In genomic region chr12:79620693-79621092, GRCm38 (mm10) we compare ENCODE assay signal across 23 mouse cellular contexts.
DNase-seq lines count a peak whose midpoint lies in the region; ATAC-seq and TF ChIP-seq lines count a peak whose summit lies in the region.
"Had no signal": no experiment of that assay in that cellular context is flagged by ENCODE, and none has a peak within 500 bp of the region (broad histone marks: within the 10 kb centered on the region; RNA-seq: fewer than 3 reads in every experiment).

No protein-coding gene starts in this region.

- no peak overlapping the region for H3K4me3 ChIP-seq in lung, embryonic 14.5 days (ENCODE audit: low read depth, low read length)
- H3K4me3 ChIP-seq in embryonic facial prominence, embryonic 11.5 days (ENCODE audit: low read depth, low read length), result no peak overlapping the region
- H3K4me3 ChIP-seq in embryonic facial prominence, embryonic 14.5 days (ENCODE audit: low read depth, low read length), result no peak overlapping the region
- H3K4me3 ChIP-seq: embryonic facial prominence, embryonic 15.5 days; heart, adult 2 months; hindbrain, embryonic 12.5 days; hindbrain, embryonic 15.5 days had no signal

- H3K36me3 ChIP-seq in lung, embryonic 14.5 days (ENCODE audit: insufficient read depth), result no peaks in the 10 kb centered on the region
- no peaks in the 10 kb centered on the region for H3K36me3 ChIP-seq in embryonic facial prominence, embryonic 11.5 days (replicated peaks; ENCODE audit: control insufficient read depth, insufficient read depth, low read depth, low read length)
- H3K36me3 ChIP-seq in embryonic facial prominence, embryonic 14.5 days (ENCODE audit: control insufficient read depth, insufficient read depth, low read length), result no peaks in the 10 kb centered on the region
- H3K36me3 ChIP-seq: embryonic facial prominence, embryonic 15.5 days; hindbrain, embryonic 12.5 days; hindbrain, embryonic 15.5 days had no signal

- no peaks in the 10 kb centered on the region for H3K27me3 ChIP-seq in lung, embryonic 14.5 days (ENCODE audit: insufficient read depth, low read length)
- no peaks in the 10 kb centered on the region for H3K27me3 ChIP-seq in embryonic facial prominence, embryonic 11.5 days (ENCODE audit: control insufficient read depth, insufficient read depth, low read length)
- H3K27me3 ChIP-seq in embryonic facial prominence, embryonic 14.5 days (replicated peaks; ENCODE audit: control insufficient read depth, insufficient read depth, low read length), result no peaks in the 10 kb centered on the region; the same call in 1 of the 2 replicates
- H3K27me3 ChIP-seq: embryonic facial prominence, embryonic 15.5 days; hindbrain, embryonic 12.5 days; hindbrain, embryonic 15.5 days; Patski had no signal

- 44% methylated on average over 5 of the region's 5 CpGs for WGBS in lung, embryonic 14.5 days
- WGBS in embryonic facial prominence, embryonic 11.5 days, result 54% methylated on average over 5 of the region's 5 CpGs
- WGBS in embryonic facial prominence, embryonic 14.5 days, result 40% methylated on average over 5 of the region's 5 CpGs

- TF ChIP-seq CTCF in lung, embryonic 14.5 days (IDR thresholded peaks at IDR 0.05; ENCODE audit: low read depth), result no peak

- H3K4me1 ChIP-seq in lung, embryonic 14.5 days (ENCODE audit: insufficient read depth), result peaks cover 12% of the 10 kb centered on the region; the same call in 1 of the 2 replicates
- no peaks in the 10 kb centered on the region; the same call in 1 of the 2 replicates for H3K4me1 ChIP-seq in embryonic facial prominence, embryonic 11.5 days (ENCODE audit: control insufficient read depth, insufficient read depth, low read length)
- H3K4me1 ChIP-seq in embryonic facial prominence, embryonic 14.5 days (ENCODE audit: control insufficient read depth, insufficient read depth, low read length), result peaks cover 12% of the 10 kb centered on the region
- H3K4me1 ChIP-seq: hindbrain, embryonic 15.5 days had no signal

- H3K9me3 ChIP-seq in lung, embryonic 14.5 days (ENCODE audit: low read depth, low read length), result no peaks in the 10 kb centered on the region
- no peaks in the 10 kb centered on the region for H3K9me3 ChIP-seq in embryonic facial prominence, embryonic 11.5 days (replicated peaks; ENCODE audit: control insufficient read depth, low read length)
- no peaks in the 10 kb centered on the region for H3K9me3 ChIP-seq in embryonic facial prominence, embryonic 14.5 days (ENCODE audit: control insufficient read depth, low read length)
- H3K9me3 ChIP-seq: embryonic facial prominence, embryonic 15.5 days; hindbrain, embryonic 12.5 days; hindbrain, embryonic 15.5 days had no signal

- no peak for ATAC-seq in lung, embryonic 14.5 days (ENCODE audit: insufficient read depth)
- ATAC-seq in embryonic facial prominence, embryonic 11.5 days (replicated peaks; ENCODE audit: insufficient number of reproducible peaks, low FRiP score, low TSS enrichment, low read depth), result no peak
- ATAC-seq in embryonic facial prominence, embryonic 14.5 days (ENCODE audit: low read depth), result peak; percentile 70; the same call in 1 of the 2 replicates
- ATAC-seq: forebrain, embryonic 14.5 days; forebrain, postnatal 0 days; intestine, postnatal 0 days; Patski had no signal

- DNase-seq in lung, embryonic 14.5 days, result no peak
- DNase-seq in lung, adult 18-20 months, result no peak
- DNase-seq in embryonic facial prominence, embryonic 11.5 days (ENCODE audit: low spot score), result peak; percentile 25
- DNase-seq in embryonic facial prominence, embryonic 14.5 days (ENCODE audit: low spot score), result peak; percentile 67
- no peak for DNase-seq in T-cell, adult 2 months (ENCODE audit: low spot score)
- DNase-seq in adrenal gland, postnatal 25 days, result no peak
- DNase-seq: adrenal gland, adult 2 months; adrenal gland, postnatal 14 days; cerebellum, adult 11-12 months; cerebellum, adult 8-10 months; cerebellum, postnatal 10 days; cerebellum, postnatal 36 days; embryo, embryonic 11 days; forebrain, postnatal 0 days; gastrocnemius, postnatal 25 days; heart, adult 2 months had no signal

- 0 out of 2 replicates have a peak overlapping the region, but pooled peaks have one; percentile 30 for H3K27ac ChIP-seq in lung, embryonic 14.5 days (ENCODE audit: low read depth)
- no peak overlapping the region for H3K27ac ChIP-seq in embryonic facial prominence, embryonic 11.5 days (replicated peaks; ENCODE audit: low read depth, low read length)
- no peak overlapping the region for H3K27ac ChIP-seq in embryonic facial prominence, embryonic 14.5 days (replicated peaks; ENCODE audit: low read depth, low read length)
- H3K27ac ChIP-seq: embryonic facial prominence, embryonic 15.5 days; heart, adult 2 months; hindbrain, embryonic 12.5 days; hindbrain, embryonic 15.5 days had no signal

- no peak overlapping the region for H3K4me2 ChIP-seq in lung, embryonic 14.5 days
- no peak overlapping the region for H3K4me2 ChIP-seq in embryonic facial prominence, embryonic 11.5 days (ENCODE audit: low read depth, low read length)
- H3K4me2 ChIP-seq in embryonic facial prominence, embryonic 14.5 days (ENCODE audit: low read depth, low read length), result no peak overlapping the region
- H3K4me2 ChIP-seq: embryonic facial prominence, embryonic 15.5 days; heart, embryonic 11.5 days; hindbrain, embryonic 12.5 days; hindbrain, embryonic 15.5 days had no signal

- no peak overlapping the region for H3K9ac ChIP-seq in lung, embryonic 14.5 days
- no peak overlapping the region for H3K9ac ChIP-seq in embryonic facial prominence, embryonic 11.5 days (replicated peaks; ENCODE audit: low read length)
- no peak overlapping the region for H3K9ac ChIP-seq in embryonic facial prominence, embryonic 14.5 days (ENCODE audit: low read depth, low read length)
- H3K9ac ChIP-seq: embryonic facial prominence, embryonic 15.5 days; forebrain, postnatal 0 days; hindbrain, embryonic 12.5 days; hindbrain, embryonic 15.5 days had no signal

Comparison
In these comparisons a context has a peak if more than half of its experiments do, and no peak if none do; other contexts are left out.
1. DNase-seq: peak in embryonic facial prominence, embryonic 11.5 days (single experiment) and embryonic facial prominence, embryonic 14.5 days (single experiment); none in lung, embryonic 14.5 days (single experiment), lung, adult 18-20 months (0 of 2), T-cell, adult 2 months (single experiment) and adrenal gland, postnatal 25 days (single experiment).